Mouse (Mus musculus) liver, adult 2 months (tissue): ENCODE measurements at regions not wholly inside any gene's neighbourhood (a gene's known extent, or its start where the extent isn't known, plus 50 kb on each side); places are given as distances from the start of the nearest gene placed in this dataset.

Experiments used
- CTCF ChIP-seq: fragments of 200-500 bp; IDR thresholded peaks from 2 replicates; pipeline ENCODE4 v1.5.1; 2011; ENCODE audit warnings: low read depth, low read length, control low read depth
- POLR2A ChIP-seq: fragments of 200-500 bp; IDR thresholded peaks from 2 replicates; pipeline ENCODE4 v1.6.1; 2011; ENCODE audit warnings: low read length, control low read depth; ENCODE audit not compliant: insufficient read depth; ENCODE audit errors: extremely low read depth

GRCm38 (mm10) chr4:12287079-12287686, 115.4 kb upstream of the Fam92a start:
- no peak for TF ChIP-seq POLR2A
- TF ChIP-seq CTCF: no peak
